Mouse (Mus musculus): ENCODE measurements around the gene Ergic3. TPM values are rescaled to one million over a fixed set of nuclear protein-coding genes. Genes with fewer than 3 reads are reported as not detected.

The Ergic3 gene
- total and polyA plus RNA-seq, 3 experiments: 237 to 283 (median 261) TPM

- peak; percentile 18 for DNase-seq
Measured at GRCm38 (mm10) chr2:156066126-156066525, 58.3 kb downstream of the Ergic3 start.

Other genes with a start within 250 kb of the Ergic3 start
- gene Mmp24, start 232.7 kb upstream of the Ergic3 start, total RNA-seq (2021): 1 to 10 TPM; 1.2 to 1.9 TPM
- 1.4 and 2.0 TPM in 2 replicates for gene Mmp24, start 232.7 kb upstream of the Ergic3 start, polyA plus RNA-seq (2012; rRNA removed)
- gene BC029722, start 188.6 kb upstream of the Ergic3 start, total RNA-seq (2021): 100 to 1,000 TPM; 235 to 249 TPM
- 733 and 890 TPM in 2 replicates for gene BC029722, start 188.6 kb upstream of the Ergic3 start, polyA plus RNA-seq (2012; rRNA removed)
- gene Eif6, start 181.1 kb upstream of the Ergic3 start, total RNA-seq (2021): 100 to 1,000 TPM; 145 to 164 TPM
- 183 and 185 TPM in 2 replicates for gene Eif6, start 181.1 kb upstream of the Ergic3 start, polyA plus RNA-seq (2012; rRNA removed)
- gene Fam83c, start 173.2 kb upstream of the Ergic3 start, total RNA-seq (2021): under 1 TPM in 1 of 2 experiments, not detected in 1; 0.10 TPM
- gene Fam83c, start 173.2 kb upstream of the Ergic3 start, polyA plus RNA-seq (2012; rRNA removed): 0.03 and 0.04 TPM in 2 replicates
- gene Uqcc1, start 77.7 kb upstream of the Ergic3 start, total RNA-seq (2021): 100 to 1,000 TPM; 103 to 138 TPM
- 20.3 and 25.0 TPM in 2 replicates for gene Uqcc1, start 77.7 kb upstream of the Ergic3 start, polyA plus RNA-seq (2012; rRNA removed)
- gene Gm15557, start 67.3 kb upstream of the Ergic3 start, total RNA-seq (2021): not detected
- not detected in 2 replicates for gene Gm15557, start 67.3 kb upstream of the Ergic3 start, polyA plus RNA-seq (2012; rRNA removed)
- 1 to 10 TPM in 1 of 2 experiments, under 1 TPM in 1; 0.14 to 1.7 TPM for gene Gdf5, start 62.7 kb upstream of the Ergic3 start, total RNA-seq (2021)
- gene Gdf5, start 62.7 kb upstream of the Ergic3 start, polyA plus RNA-seq (2012; rRNA removed): 0.31 and 0.39 TPM in 2 replicates
- 10 to 100 TPM in 1 of 2 experiments, 1 to 10 TPM in 1; 6.1 to 11.9 TPM for gene Cep250, start 51.6 kb upstream of the Ergic3 start, total RNA-seq (2021)
- gene Cep250, start 51.6 kb upstream of the Ergic3 start, polyA plus RNA-seq (2012; rRNA removed): 5.2 and 9.4 TPM in 2 replicates
- gene 6430550D23Rik, start 68 bp upstream of the Ergic3 start, total RNA-seq (2021): 1 to 10 TPM; 2.7 to 2.8 TPM
- 1.9 and 2.6 TPM in 2 replicates for gene 6430550D23Rik, start 68 bp upstream of the Ergic3 start, polyA plus RNA-seq (2012; rRNA removed)
- gene Fer1l4, start 44.9 kb downstream of the Ergic3 start, total RNA-seq (2021): not detected
- gene Fer1l4, start 44.9 kb downstream of the Ergic3 start, polyA plus RNA-seq (2012; rRNA removed): not detected in 2 replicates
- 1 to 10 TPM; 3.7 to 4.9 TPM for gene Spag4, start 57.1 kb downstream of the Ergic3 start, total RNA-seq (2021)
- 2.3 and 3.8 TPM in 2 replicates for gene Spag4, start 57.1 kb downstream of the Ergic3 start, polyA plus RNA-seq (2012; rRNA removed)
- gene Cpne1, start 103.9 kb downstream of the Ergic3 start, total RNA-seq (2021): 10 to 100 TPM; 48.8 to 53.9 TPM
- 87.7 and 97.8 TPM in 2 replicates for gene Cpne1, start 103.9 kb downstream of the Ergic3 start, polyA plus RNA-seq (2012; rRNA removed)
- gene Rbm12, start 103.9 kb downstream of the Ergic3 start, total RNA-seq (2021): 10 to 100 TPM; 16.6 to 28.1 TPM
- 2.4 and 4.8 TPM in 2 replicates for gene Rbm12, start 103.9 kb downstream of the Ergic3 start, polyA plus RNA-seq (2012; rRNA removed)
- 10 to 100 TPM; 14.6 to 21.1 TPM for gene Gm28036, start 119.0 kb downstream of the Ergic3 start, total RNA-seq (2021)
- 2.3 and 3.4 TPM in 2 replicates for gene Gm28036, start 119.0 kb downstream of the Ergic3 start, polyA plus RNA-seq (2012; rRNA removed)
- 100 to 1,000 TPM; 233 to 376 TPM for gene Romo1, start 136.0 kb downstream of the Ergic3 start, total RNA-seq (2021)
- 407 and 417 TPM in 2 replicates for gene Romo1, start 136.0 kb downstream of the Ergic3 start, polyA plus RNA-seq (2012; rRNA removed)
- gene Nfs1, start 136.1 kb downstream of the Ergic3 start, total RNA-seq (2021): 10 to 100 TPM; 76.7 to 90.3 TPM
- gene Nfs1, start 136.1 kb downstream of the Ergic3 start, polyA plus RNA-seq (2012; rRNA removed): 123 and 134 TPM in 2 replicates
- gene Rbm39, start 172.2 kb downstream of the Ergic3 start, total RNA-seq (2021): 100 to 1,000 TPM; 269 to 386 TPM
- gene Rbm39, start 172.2 kb downstream of the Ergic3 start, polyA plus RNA-seq (2012; rRNA removed): 89.7 and 94.8 TPM in 2 replicates
- 10 to 100 TPM; 37.8 to 44.5 TPM for gene Phf20, start 188.4 kb downstream of the Ergic3 start, total RNA-seq (2021)
- 18.1 and 18.8 TPM in 2 replicates for gene Phf20, start 188.4 kb downstream of the Ergic3 start, polyA plus RNA-seq (2012; rRNA removed)

Data from adrenal gland, adult 2 months (tissue).